Mouse (Mus musculus): Measurements from ENCODE around the gene Spag8. TPM values are rescaled to one million over a fixed set of nuclear protein-coding genes. Genes with fewer than 3 reads are reported as not detected.

The Spag8 gene
- total RNA-seq, 2 experiments from 2014 or later = 1.4 to 1.5 TPM

DNA sequence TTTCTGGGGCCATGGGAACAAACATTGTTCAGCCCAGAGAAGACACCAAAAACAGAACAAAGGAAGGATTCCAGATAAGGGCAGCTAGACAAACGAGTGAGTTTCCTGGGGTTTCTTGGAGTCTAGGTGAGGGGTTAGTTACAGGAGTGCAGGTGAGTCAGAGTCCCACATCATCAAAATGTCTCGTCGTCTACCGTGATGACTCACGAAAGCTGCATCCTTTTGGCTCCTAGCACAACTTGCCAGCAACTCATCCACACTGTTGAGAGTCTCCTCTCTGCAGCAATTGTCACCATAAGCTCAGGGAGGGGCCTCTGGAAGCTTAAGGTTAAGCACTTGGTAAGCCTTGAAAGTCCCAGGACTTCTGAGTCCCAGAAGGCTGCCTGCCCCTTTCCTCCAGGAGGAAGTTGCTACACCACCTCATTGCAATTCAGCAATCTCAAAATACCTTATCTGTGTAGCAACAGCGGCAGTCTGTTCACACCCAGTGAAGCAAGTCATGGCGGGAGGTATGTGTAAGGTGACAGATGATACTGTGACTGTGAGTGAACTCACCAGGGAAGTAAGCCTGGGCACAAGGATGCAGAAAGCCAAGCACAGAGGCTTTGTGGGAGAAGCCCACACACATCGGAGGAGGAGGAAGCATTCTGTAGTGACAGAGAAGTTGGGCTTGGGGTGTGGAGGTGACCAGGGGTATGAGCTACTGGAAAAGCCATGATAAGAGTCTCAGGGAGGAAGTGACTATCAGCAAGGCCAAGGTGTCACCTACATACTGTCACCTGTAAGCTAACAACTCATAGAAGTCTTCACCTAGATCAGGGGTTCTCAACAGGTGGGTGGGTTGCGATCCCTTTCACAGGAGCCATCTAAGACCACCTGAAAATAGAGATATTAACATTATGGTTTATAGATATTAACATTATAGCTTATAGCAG, 48.4 kb downstream of the Spag8 start:
- DNase-seq (ENCODE audit: extremely low spot score in 1 of 2, low spot score in 1 of 2) = no peak

DNA sequence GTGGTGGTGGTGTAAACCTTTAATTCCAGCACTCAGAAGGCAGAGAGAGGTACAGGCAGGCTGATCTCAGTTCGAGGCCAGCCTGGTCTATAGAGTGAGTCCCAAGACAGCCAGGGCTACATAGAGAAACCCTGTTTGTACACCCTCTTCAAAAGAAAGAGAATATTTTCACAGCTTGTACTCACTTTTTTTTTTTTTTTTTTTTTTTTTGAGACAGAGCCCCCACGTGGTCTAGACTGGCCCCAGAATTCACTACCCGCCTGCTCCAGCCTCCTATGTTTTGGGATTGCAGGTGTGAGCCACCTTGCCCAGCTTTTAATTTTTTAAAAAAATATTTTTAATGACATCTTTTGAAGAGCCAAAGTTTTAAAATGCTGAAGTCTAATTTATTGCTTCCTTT, 49.3 kb downstream of the Spag8 start:
- DNase-seq (ENCODE audit: extremely low spot score in 1 of 2, low spot score in 1 of 2) = no peak

Small RNA genes lying within 50 kb of the gene (microRNA-seq; reads per million reads assigned to microRNA genes)
- gene Gm25262 = 0.18 to 0.20 reads per million in 2 experiments

Other genes starting within 250 kb of the Spag8 start
- gene Fam166b, start 224.5 kb downstream of the Spag8 start, total RNA-seq (2021) = 1 to 10 TPM in 1 of 2 experiments, under 1 TPM in 1; 0.59 to 3.1 TPM
- gene Tesk1, start 211.7 kb downstream of the Spag8 start, total RNA-seq (2021) = 10 to 100 TPM; 74.1 to 77.6 TPM
- gene Cd72, start 199.0 kb downstream of the Spag8 start, total RNA-seq (2021) = under 1 TPM in 1 of 2 experiments, not detected in 1; 0.22 TPM
- not detected for gene Sit1, start 169.9 kb downstream of the Spag8 start, total RNA-seq (2021)
- gene Ccdc107, start 160.7 kb downstream of the Spag8 start, total RNA-seq (2021) = 10 to 100 TPM; 23.5 to 28.1 TPM
- gene Arhgef39, start 153.9 kb downstream of the Spag8 start, total RNA-seq (2021) = under 1 TPM; 0.27 to 0.70 TPM
- under 1 TPM; 0.22 to 0.35 TPM for gene Car9, start 146.6 kb downstream of the Spag8 start, total RNA-seq (2021)
- 1 to 10 TPM; 5.1 to 5.8 TPM for gene Tpm2, start 129.8 kb downstream of the Spag8 start, total RNA-seq (2021)
- 10 to 100 TPM; 58.8 to 71.2 TPM for gene Creb3, start 91.3 kb downstream of the Spag8 start, total RNA-seq (2021)
- gene Tln1, start 90.9 kb downstream of the Spag8 start, total RNA-seq (2021) = 10 to 100 TPM; 40.9 to 47.3 TPM
- gene Rgp1, start 74.9 kb downstream of the Spag8 start, total RNA-seq (2021) = 10 to 100 TPM; 40.9 to 42.7 TPM
- gene Gba2, start 74.7 kb downstream of the Spag8 start, total RNA-seq (2021) = 10 to 100 TPM; 60.8 to 64.4 TPM
- not detected for gene Msmp, start 69.1 kb downstream of the Spag8 start, total RNA-seq (2021)
- gene Npr2, start 21.7 kb downstream of the Spag8 start, total RNA-seq (2021) = 10 to 100 TPM; 44.3 to 58.4 TPM
- gene Hint2, start 2.9 kb upstream of the Spag8 start, total RNA-seq (2021) = 10 to 100 TPM; 36.6 to 38.8 TPM
- gene Tmem8b, start 15.4 kb upstream of the Spag8 start, total RNA-seq (2021) = 10 to 100 TPM; 66.5 to 70.9 TPM
- 1 to 10 TPM; 1.2 to 1.3 TPM for gene Fam221b, start 15.6 kb upstream of the Spag8 start, total RNA-seq (2021)
- not detected for gene Olfr70, start 47.2 kb upstream of the Spag8 start, total RNA-seq (2021)
- not detected for gene Olfr71, start 56.7 kb upstream of the Spag8 start, total RNA-seq (2021)
- 1 to 10 TPM in 1 of 2 experiments, under 1 TPM in 1; 0.54 to 1.2 TPM for gene Hrct1, start 73.6 kb upstream of the Spag8 start, total RNA-seq (2021)
- gene Spaar, start 76.4 kb upstream of the Spag8 start, total RNA-seq (2021) = 1 to 10 TPM in 1 of 2 experiments, under 1 TPM in 1; 0.57 to 1.1 TPM
- gene Olfr159, start 117.4 kb upstream of the Spag8 start, total RNA-seq (2021) = not detected
- not detected for gene Olfr156, start 170.3 kb upstream of the Spag8 start, total RNA-seq (2021)
- not detected for gene Olfr157, start 186.6 kb upstream of the Spag8 start, total RNA-seq (2021)
- gene Olfr155, start 198.0 kb upstream of the Spag8 start, total RNA-seq (2021) = not detected
- 1 to 10 TPM; 5.2 to 6.0 TPM for gene Reck, start 221.9 kb upstream of the Spag8 start, total RNA-seq (2021)

Data from layer of hippocampus, postnatal 25 days (tissue).